Mouse (Mus musculus): ENCODE data around the gene Tbp. TPM values are rescaled to one million over a fixed set of nuclear protein-coding genes. Genes with fewer than 3 reads are reported as not detected.
A peak's percentile ranks its signal among the peaks of the same experiment; 100 is the strongest.
"Not testable (repeated sequence)": the region's sequence is repeated elsewhere in the genome, so short reads cannot be mapped to it uniquely, and the experiment has no call there.

Gene Tbp
- total RNA-seq, 2 experiments from 2014 or later = 38.1 to 38.4 TPM

DNA sequence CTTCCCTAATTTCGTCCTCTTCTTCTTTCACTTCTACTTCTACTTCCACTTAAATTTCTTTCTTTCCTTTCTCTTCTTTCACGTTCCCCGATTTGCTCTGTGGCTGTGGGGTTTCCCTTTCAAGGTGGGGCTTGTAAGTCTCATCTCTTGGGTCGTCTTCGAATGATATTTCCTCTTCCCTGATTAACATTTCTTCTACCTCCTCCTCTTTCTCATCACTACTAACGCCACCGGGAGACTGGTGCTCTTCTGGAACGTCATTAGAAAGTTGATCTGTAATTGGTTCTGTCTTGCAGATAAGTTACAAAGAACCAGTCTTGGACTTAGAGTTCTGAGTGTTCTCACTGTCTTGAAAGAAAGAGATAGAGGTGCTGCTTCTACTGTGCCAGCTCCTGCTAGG lies 36.3 kb downstream of the Tbp start:
- DNase-seq = no peak
- intact Hi-C loops (cut with DNase I) = no loop called here

DNA sequence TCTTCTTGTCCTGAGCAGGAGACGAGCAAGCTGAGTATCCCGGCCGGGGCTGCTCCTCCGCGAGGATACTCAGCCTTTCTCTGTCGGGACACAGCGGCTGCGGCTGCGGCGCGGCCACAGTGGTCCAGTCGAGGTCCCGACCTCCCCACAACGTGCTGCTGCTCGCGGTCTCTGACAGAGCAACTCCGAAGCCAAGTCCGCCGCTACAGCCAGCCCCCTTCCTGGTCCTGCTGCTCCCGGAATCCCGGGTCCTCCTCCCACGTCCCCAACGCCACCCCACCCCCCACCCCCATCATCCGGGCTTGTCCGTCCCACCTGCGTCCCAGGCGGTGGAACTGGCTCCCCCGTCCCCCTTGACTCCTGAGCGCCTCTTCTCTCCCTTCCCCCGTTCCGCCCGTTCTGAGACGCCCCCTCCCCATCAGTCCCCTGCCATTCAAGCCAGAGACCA lies 36.8 kb downstream of the Tbp start:
- intact Hi-C loops (cut with DNase I) = no loop called here
- peak; percentile 29 for DNase-seq

- intact Hi-C loops (cut with DNase I) = no loop called here
- peak; percentile 34 for DNase-seq
These were observed 40.6 kb downstream of the Tbp start for GRCm38 (mm10) chr17:15540309-15540708.

DNA sequence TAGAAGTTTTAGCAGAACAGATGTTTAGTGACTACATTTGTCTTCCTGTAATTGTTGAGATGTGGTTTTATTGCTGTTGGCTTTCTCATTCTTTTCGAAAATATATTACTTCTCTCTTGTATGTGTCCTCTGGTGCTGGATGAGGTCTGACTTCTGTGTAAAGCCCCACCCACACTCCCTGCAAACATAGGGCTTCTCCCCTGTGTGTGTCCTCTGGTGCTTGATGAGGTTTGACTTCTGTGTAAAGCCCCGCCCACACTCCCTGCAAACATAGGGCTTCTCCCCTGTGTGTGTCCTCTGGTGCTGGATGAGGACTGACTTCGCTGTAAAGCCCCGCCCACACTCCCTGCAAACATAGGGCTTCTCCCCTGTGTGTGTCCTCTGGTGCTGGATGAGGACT lies 44.2 kb downstream of the Tbp start:
- intact Hi-C loops (cut with DNase I); DNase-seq: not testable (repeated sequence)

- intact Hi-C loops (cut with DNase I) = no loop called here
- no peak for DNase-seq
These were observed 46.8 kb downstream of the Tbp start for GRCm38 (mm10) chr17:15546440-15546839.

- no peak for DNase-seq
- intact Hi-C loops (cut with DNase I) = no loop called here
These were observed 50.0 kb downstream of the Tbp start for GRCm38 (mm10) chr17:15549713-15550112.

DNA sequence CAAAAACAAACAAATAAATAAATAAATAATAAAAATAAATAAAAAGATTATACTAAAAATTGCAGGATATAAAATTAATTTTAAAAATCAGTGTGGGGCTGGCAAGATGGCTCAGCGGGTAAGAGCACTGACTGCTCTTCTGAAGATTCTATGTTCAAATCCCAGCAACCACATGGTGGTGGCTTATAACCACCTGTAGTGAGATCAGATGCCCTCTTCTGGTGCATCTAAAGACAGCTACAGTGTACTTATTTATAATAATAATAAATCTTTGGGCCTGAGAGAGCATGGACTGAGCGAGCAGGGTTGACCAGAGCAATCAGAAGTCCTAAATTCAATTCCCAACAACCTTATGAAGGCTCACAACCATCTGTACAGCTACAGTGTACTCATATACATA lies 60.3 kb downstream of the Tbp start:
- no peak for DNase-seq
- intact Hi-C loops (cut with DNase I) = loop anchor here (10.0 kb wide), 1 partner anchor 145 kb away; the partner anchor contains the start of gene Chd1

DNA sequence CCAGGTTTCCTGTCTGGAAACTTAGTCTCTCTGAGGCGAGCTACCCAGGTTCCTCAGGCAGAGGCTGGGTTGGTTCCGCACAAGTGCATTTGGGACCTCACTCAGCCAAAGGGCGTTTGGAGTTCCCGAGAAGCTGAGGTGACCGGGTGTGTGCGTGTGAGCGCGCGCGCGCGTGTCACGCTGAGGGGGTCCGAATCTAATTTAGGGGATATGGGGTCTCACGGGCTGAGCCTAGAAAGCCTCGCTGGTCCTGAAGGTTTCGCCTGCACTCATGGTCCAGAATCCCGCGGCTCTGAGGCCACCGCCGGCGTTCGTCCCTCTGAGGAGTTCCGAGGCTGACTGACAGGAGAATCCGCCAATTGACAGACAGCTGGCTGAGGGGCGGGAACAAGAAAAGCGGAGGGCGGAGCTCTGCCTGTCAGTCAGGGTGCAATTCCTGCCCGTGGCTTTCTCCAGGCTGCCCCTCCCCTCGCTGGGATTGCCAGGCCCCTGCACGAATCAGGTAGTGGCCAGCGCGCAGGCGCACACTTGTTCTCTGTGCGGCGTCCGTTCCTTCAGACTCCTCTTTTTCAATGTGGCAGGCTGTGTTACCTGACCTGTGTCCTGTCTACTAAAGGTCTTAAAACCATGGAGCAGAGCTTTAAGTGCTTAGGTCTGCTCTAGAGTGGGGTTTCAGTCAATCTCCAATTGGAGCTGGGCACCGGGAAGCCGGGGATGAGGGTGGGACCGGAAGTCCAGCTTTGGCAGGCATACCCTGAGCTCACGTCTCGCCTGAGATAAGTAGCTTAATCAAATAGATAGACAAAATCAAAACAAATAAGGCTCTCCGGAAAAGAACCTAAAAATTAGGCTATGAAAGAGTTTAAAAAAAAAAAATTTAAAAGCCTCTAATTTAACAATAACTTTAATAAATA lies 64.6 kb downstream of the Tbp start, which contains the start of gene Prdm9:
Gene Prdm9 (minus strand): TSS at position 341 of the 914 bp plus-strand sequence.
- peak; percentile 99 for DNase-seq
- intact Hi-C loops (cut with DNase I) = loop anchor here (10.0 kb wide), 1 partner anchor 141 kb away; the partner anchor contains the start of gene Chd1

DNA sequence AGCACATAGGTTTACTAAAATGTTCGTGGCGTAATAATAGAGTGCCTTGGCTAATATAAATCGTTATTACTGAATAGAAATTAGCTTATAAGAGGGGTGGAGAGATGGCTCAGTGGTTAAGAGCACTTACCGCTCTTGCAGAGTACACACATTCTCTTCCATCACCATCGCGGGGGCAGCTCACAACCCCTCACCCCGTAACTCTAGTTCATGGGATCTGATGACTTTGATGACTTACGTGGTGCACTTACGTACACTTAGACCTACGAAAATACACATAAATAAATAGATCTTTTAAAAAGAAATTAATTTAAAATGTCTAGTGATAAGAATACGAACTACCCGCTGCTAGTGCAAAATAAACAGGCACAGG lies 65.2 kb downstream of the Tbp start:
- DNase-seq = no peak
- intact Hi-C loops (cut with DNase I) = loop anchor here (10.0 kb wide), 1 partner anchor 140 kb away; the partner anchor contains the start of gene Chd1

DNA sequence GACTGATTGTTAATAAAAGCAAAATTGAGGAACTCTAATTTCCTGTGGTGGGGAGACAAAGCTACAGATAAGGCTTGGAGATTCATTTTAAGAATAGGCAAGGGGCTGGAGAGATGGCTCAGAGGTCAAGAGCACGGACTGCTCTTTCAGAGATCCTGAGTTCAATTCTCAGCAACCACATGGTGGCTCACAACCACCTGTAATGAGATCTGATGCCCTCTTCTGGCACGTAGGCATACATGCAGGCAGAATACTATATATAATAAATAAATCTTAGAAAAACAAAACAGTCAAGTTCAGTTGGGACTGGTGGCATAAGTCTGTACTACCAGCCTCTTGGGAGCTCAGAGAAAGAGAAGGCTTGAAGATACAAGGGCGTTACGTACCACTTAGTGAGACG lies 67.2 kb downstream of the Tbp start:
- intact Hi-C loops (cut with DNase I) = loop anchor here (10.0 kb wide), 1 partner anchor 138 kb away; the partner anchor contains the start of gene Chd1
- no peak for DNase-seq

DNA sequence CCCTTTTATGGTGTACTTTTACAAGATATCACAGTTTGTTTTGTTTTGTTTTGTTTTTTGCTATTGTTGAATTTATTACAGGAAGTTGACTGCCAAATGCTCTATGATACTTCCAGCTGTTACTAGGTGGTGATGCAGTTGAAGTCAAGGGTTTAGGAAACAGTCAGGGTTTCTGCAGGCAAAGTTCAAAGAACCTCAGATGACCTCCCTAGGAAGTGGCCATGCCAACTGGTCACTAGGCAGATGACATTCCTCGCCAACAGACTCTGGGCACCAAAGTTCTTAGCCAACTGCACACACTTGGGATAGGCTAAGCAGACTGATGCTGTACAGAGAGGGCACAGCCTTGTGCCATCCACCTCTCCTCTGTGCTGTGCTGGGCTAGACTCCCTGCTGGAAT lies 75.4 kb downstream of the Tbp start:
- no peak for DNase-seq
- intact Hi-C loops (cut with DNase I) = no loop called here

GRCm38 (mm10) chr17:15577291-15577694 lies 77.6 kb downstream of the Tbp start:
- DNase-seq = peak; percentile 33
- intact Hi-C loops (cut with DNase I) = no loop called here

Other genes with a start within 250 kb of the Tbp start
- 10 to 100 TPM; 18.9 to 20.8 TPM for gene Dll1, start 123.0 kb upstream of the Tbp start, total RNA-seq (2021)
- 10 to 100 TPM; 39.8 to 40.4 TPM for gene Fam120b, start 103.7 kb upstream of the Tbp start, total RNA-seq (2021)
- 100 to 1,000 TPM; 135 to 138 TPM for gene Psmb1, start 137 bp upstream of the Tbp start, total RNA-seq (2021)
- gene Pdcd2, start 27.4 kb downstream of the Tbp start, total RNA-seq (2021) = 10 to 100 TPM; 23.2 to 24.3 TPM
- 1 to 10 TPM; 2.8 to 3.2 TPM for gene Prdm9, start 64.5 kb downstream of the Tbp start, total RNA-seq (2021)
- 10 to 100 TPM; 28.5 to 29.1 TPM for gene Chd1, start 205.1 kb downstream of the Tbp start, total RNA-seq (2021)